Mouse (Mus musculus) embryonic fibroblast, embryonic 13.5 days (primary cell): ENCODE data around the gene Ift52.

Experiments used
- CTCF ChIP-seq: IDR thresholded peaks from 2 replicates; pipeline ENCODE4 v1.5.1; 2011; ENCODE audit warnings: mild to moderate bottlenecking, control low read depth, low read length, moderate library complexity, borderline replicate concordance; ENCODE audit not compliant: insufficient read depth
- POLR2A ChIP-seq: IDR thresholded peaks from 2 replicates; pipeline ENCODE4 v1.6.1; 2011; ENCODE audit warnings: low read depth, mild to moderate bottlenecking, control low read depth, low read length, moderate library complexity

GRCm38 (mm10) chr2:163094909-163095308, 77.8 kb downstream of the Ift52 start:
- TF ChIP-seq CTCF, result no peak
- TF ChIP-seq POLR2A, result no peak
